Mouse (Mus musculus) ES-E14 (cell line): Measurements from ENCODE around the gene Pde4d.

Experiments
- CHD2 ChIP-seq: IDR thresholded peaks from 2 replicates; pipeline ENCODE4 v1.6.1; 2014; ENCODE audit warnings: mild to moderate bottlenecking, low read depth, low read length, inconsistent platforms
- HCFC1 ChIP-seq: IDR thresholded peaks from 2 replicates; pipeline ENCODE4 v1.6.1; 2012; ENCODE audit warnings: low read length, inconsistent platforms, borderline replicate concordance; ENCODE audit not compliant: insufficient read depth
- MAFK ChIP-seq: IDR thresholded peaks from 2 replicates; pipeline ENCODE4 v1.6.1; 2014; ENCODE audit warnings: mild to moderate bottlenecking, low read depth, low read length, inconsistent platforms; ENCODE audit not compliant: insufficient read depth
- ZC3H11A ChIP-seq: IDR thresholded peaks from 2 replicates; pipeline ENCODE4 v1.6.1; 2012; ENCODE audit warnings: low read depth, mild to moderate bottlenecking, inconsistent platforms, low read length, borderline replicate concordance
- ZNF384 ChIP-seq: IDR thresholded peaks from 2 replicates; pipeline ENCODE4 v1.6.1; 2012; ENCODE audit warnings: low read depth, low read length, inconsistent platforms

GRCm38 (mm10) chr13:109426058-109426457, 976.3 kb downstream of the Pde4d start:
- TF ChIP-seq ZC3H11A (no peak), HCFC1 (no peak), CHD2 (no peak), MAFK (no peak), ZNF384 (no peak)
